Mouse (Mus musculus): ENCODE measurements around the gene Pla2g4e.

- TF ChIP-seq TAL1 (IDR thresholded peaks at IDR 0.05; ENCODE audit: low read length): no peak
- TF ChIP-seq GATA1 (IDR thresholded peaks at IDR 0.05; ENCODE audit: low read length): no peak
Observed at GRCm38 (mm10) chr2:120128011-120128410, 117.1 kb downstream of the Pla2g4e start.

Measured in erythroblast, embryonic 14.5 days (primary cell).